Mouse (Mus musculus) activated CD4-positive, CD25-positive, alpha-beta regulatory T cell, adult 4 months (primary cell): ENCODE data around the gene Serf2. TPM values are rescaled to one million over a fixed set of nuclear protein-coding genes. Genes with fewer than 3 reads are reported as not detected.

Experiments used
- ATAC-seq: one replicate; pipeline ENCODE4 v1.8.0; 2017
- polyA plus RNA-seq, 2 experiments: library from polyadenylated mRNA; unstranded; fragments of 100-300 nt; shearing (Covaris generic); gene quantifications; one replicate each; pipeline ENCODE4 v1.2.1; 2017

Serf2 gene
- polyA plus RNA-seq, 2 experiments from 2014 or later = 759 to 1,222 TPM

- ATAC-seq = no peak
These were observed 58.4 kb downstream of the Serf2 start for GRCm38 (mm10) chr2:121507173-121507950.

Other genes with a start within 250 kb of the Serf2 start
- 10 to 100 TPM; 22.9 to 30.2 TPM for gene Trp53bp1, start 177.8 kb upstream of the Serf2 start, polyA plus RNA-seq
- gene Map1a, start 159.6 kb upstream of the Serf2 start, polyA plus RNA-seq = under 1 TPM; 0.10 to 0.32 TPM
- gene Ppip5k1, start 93.8 kb upstream of the Serf2 start, polyA plus RNA-seq = 1 to 10 TPM; 9.6 to 9.8 TPM
- 1 to 10 TPM in 1 of 2 experiments, under 1 TPM in 1; 0.83 to 1.5 TPM for gene Ckmt1, start 91.5 kb upstream of the Serf2 start, polyA plus RNA-seq
- gene Strc, start 62.0 kb upstream of the Serf2 start, polyA plus RNA-seq = under 1 TPM; 0.31 to 0.60 TPM
- 1,000 to 10,000 TPM in 1 of 2 experiments, 100 to 1,000 TPM in 1; 658 to 1,122 TPM for gene Pdia3, start 35.4 kb upstream of the Serf2 start, polyA plus RNA-seq
- 1 to 10 TPM; 2.3 to 3.8 TPM for gene Catsper2, start 35.4 kb upstream of the Serf2 start, polyA plus RNA-seq
- 1 to 10 TPM in 1 of 2 experiments, under 1 TPM in 1; 0.78 to 1.0 TPM for gene Ell3, start 4.9 kb upstream of the Serf2 start, polyA plus RNA-seq
- gene Hypk, start 4.1 kb downstream of the Serf2 start, polyA plus RNA-seq = 100 to 1,000 TPM; 120 to 207 TPM
- not detected for gene Serinc4, start 7.6 kb downstream of the Serf2 start, polyA plus RNA-seq
- 100 to 1,000 TPM in 1 of 2 experiments, 10 to 100 TPM in 1; 82.1 to 109 TPM for gene Mfap1b, start 24.9 kb downstream of the Serf2 start, polyA plus RNA-seq
- 10 to 100 TPM; 32.7 to 47.6 TPM for gene Mfap1a, start 57.5 kb downstream of the Serf2 start, polyA plus RNA-seq
- gene Wdr76, start 57.5 kb downstream of the Serf2 start, polyA plus RNA-seq = 10 to 100 TPM; 10.1 to 20.5 TPM